10 mouse cellular contexts compared by ENCODE assay signal in the genomic region with DNA sequence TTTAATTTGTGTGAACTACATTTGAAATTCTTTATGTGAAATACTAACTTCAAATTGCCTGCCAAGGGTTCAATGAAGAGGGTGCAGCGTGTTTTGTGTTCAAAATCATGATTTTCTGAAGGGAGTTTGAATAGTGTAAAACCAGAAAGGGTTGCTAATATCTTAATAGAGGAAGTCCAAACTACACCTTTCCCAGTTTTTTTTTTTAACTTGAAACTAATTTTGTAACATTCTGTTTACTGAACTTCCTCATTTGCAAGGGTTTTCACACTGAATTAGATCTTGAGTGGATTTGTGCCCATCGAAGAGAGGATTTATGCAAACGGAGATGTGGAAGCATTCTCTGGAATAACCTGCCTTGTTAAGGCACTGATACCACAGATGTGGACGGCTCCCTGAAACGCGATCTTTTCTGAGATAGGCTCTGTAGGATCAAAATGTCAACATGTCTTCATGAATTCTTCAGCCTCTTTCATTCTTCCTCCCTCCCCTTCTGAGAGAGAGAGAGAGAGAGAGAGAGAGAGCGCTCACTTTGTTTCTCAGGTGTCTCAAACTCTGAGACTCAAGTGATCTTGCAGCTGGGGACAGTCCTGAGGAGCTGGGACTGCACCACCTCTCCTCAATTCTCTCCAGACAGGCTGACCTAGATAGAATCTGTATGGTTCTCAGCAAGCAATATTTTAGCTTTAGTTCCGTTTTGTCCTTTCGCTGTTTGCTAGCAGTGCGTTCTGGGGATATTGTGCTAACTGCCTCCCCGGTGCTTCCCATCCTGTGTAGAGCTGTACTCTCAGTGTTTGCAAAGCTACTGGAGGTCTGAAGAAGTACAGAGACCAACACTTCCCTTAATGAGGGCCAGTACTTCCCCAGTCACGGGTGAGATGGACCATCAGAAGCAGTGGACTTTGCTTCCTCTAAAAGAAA. TPM values are rescaled to one million over a fixed set of nuclear protein-coding genes. Genes with fewer than 3 reads are reported as not detected.
DNase-seq lines count a peak whose midpoint lies in the region; ATAC-seq and TF ChIP-seq lines count a peak whose summit lies in the region.
"Had no signal": no experiment of that assay in that cellular context is flagged by ENCODE, and none has a peak within 500 bp of the region (broad histone marks: within the 10 kb centered on the region; RNA-seq: fewer than 3 reads in every experiment).

A gene (plus strand): TSS at position 915 of the 921 bp plus-strand sequence.

- intact Hi-C loops in heart, postnatal 25 days (cut with DNase I) = no loop called here

- peak within 1 kb of the TSS; percentile 1; the same call in 1 of the 2 replicates for H3K9ac ChIP-seq in liver, postnatal 0 days (replicated peaks)
- no peak within 1 kb of the TSS for H3K9ac ChIP-seq in hindbrain, embryonic 16.5 days (ENCODE audit: low read depth, low read length)
- H3K9ac ChIP-seq: neural tube, embryonic 12.5 days had no signal

- no peaks in the 10 kb centered on the region for H3K36me3 ChIP-seq in liver, postnatal 0 days (replicated peaks; ENCODE audit: insufficient read depth, low read length)
- H3K36me3 ChIP-seq in hindbrain, embryonic 16.5 days (ENCODE audit: control insufficient read depth, insufficient read depth, low read length) = no peaks in the 10 kb centered on the region
- H3K36me3 ChIP-seq: neural tube, embryonic 12.5 days had no signal

- H3K4me3 ChIP-seq in liver, postnatal 0 days (ENCODE audit: low read depth, low read length) = peak within 1 kb of the TSS; percentile 25
- H3K4me3 ChIP-seq in hindbrain, embryonic 16.5 days (ENCODE audit: low read length) = no peak within 1 kb of the TSS
- H3K4me3 ChIP-seq: neural tube, embryonic 12.5 days had no signal

- H3K9me3 ChIP-seq in liver, postnatal 0 days (ENCODE audit: low read length) = no peaks in the 10 kb centered on the region
- H3K9me3 ChIP-seq in hindbrain, embryonic 16.5 days (ENCODE audit: control insufficient read depth, low read length) = no peaks in the 10 kb centered on the region
- H3K9me3 ChIP-seq: neural tube, embryonic 12.5 days had no signal

- 28% methylated on average over 12 of the region's 12 CpGs for WGBS in liver, postnatal 0 days (ENCODE audit: insufficient replicate concordance)
- 74% methylated on average over 12 of the region's 12 CpGs for WGBS in hindbrain, embryonic 16.5 days

- no peak for TF ChIP-seq CTCF in liver, postnatal 0 days (IDR thresholded peaks at IDR 0.05; ENCODE audit: low read depth)

- peak; percentile 55 for ATAC-seq in erythroid progenitor cell, adult 5-6 weeks (replicated peaks; ENCODE audit: low FRiP score, poor library complexity, severe bottlenecking)
- ATAC-seq in liver, postnatal 0 days = peak; percentile 78
- no peak for ATAC-seq in hindbrain, embryonic 16.5 days

- H3K4me1 ChIP-seq in liver, postnatal 0 days (ENCODE audit: insufficient read depth) = no peaks in the 10 kb centered on the region
- H3K4me1 ChIP-seq in hindbrain, embryonic 16.5 days (ENCODE audit: control insufficient read depth, insufficient read depth, low read depth, low read length) = no peaks in the 10 kb centered on the region
- H3K4me1 ChIP-seq: neural tube, embryonic 12.5 days had no signal

- no peak for TF ChIP-seq EP300 in liver, postnatal 0 days (IDR thresholded peaks at IDR 0.05; ENCODE audit: low read depth)

- no peaks in the 10 kb centered on the region for H3K27me3 ChIP-seq in liver, postnatal 0 days (ENCODE audit: insufficient read depth, low read length)
- no peaks in the 10 kb centered on the region for H3K27me3 ChIP-seq in hindbrain, embryonic 16.5 days (replicated peaks; ENCODE audit: control insufficient read depth, insufficient read depth, low read length)
- H3K27me3 ChIP-seq: neural tube, embryonic 12.5 days had no signal

- peak within 1 kb of the TSS; percentile 58 for H3K4me2 ChIP-seq in liver, postnatal 0 days (ENCODE audit: low read depth, low read length)
- no peak within 1 kb of the TSS for H3K4me2 ChIP-seq in hindbrain, embryonic 16.5 days (ENCODE audit: low read length)
- H3K4me2 ChIP-seq: neural tube, embryonic 12.5 days had no signal

- DNase-seq in heart, adult 11 months = peak; percentile 92
- DNase-seq in heart, postnatal 25 days (ENCODE audit: low spot score) = no peak
- peak; percentile 26 for DNase-seq in liver, postnatal 0 days
- peak; percentile 34 to 51 for DNase-seq in spleen, postnatal 10 days (ENCODE audit: low spot score in 2 of 2)
- no peak for DNase-seq in testis, postnatal 10 days (ENCODE audit: low spot score)
- no peak for DNase-seq in urinary bladder, adult 18-20 months (ENCODE audit: low spot score in 2 of 2)
- DNase-seq: cerebellum, postnatal 10 days had no signal

- H3K27ac ChIP-seq in liver, postnatal 0 days (ENCODE audit: low read depth) = peak within 1 kb of the TSS; percentile 91
- no peak within 1 kb of the TSS for H3K27ac ChIP-seq in hindbrain, embryonic 16.5 days (ENCODE audit: low read depth, low read length)
- H3K27ac ChIP-seq: neural tube, embryonic 12.5 days had no signal

RNA-seq across cellular contexts. Expression of the gene that starts here (rescaled TPM):
- total RNA-seq in heart, postnatal 25 days (2021) = 1 to 10 TPM in 1 of 2 experiments, under 1 TPM in 1; 0.61 to 1.1 TPM
- total RNA-seq in erythroid progenitor cell, adult 5-6 weeks (2015; ENCODE audit: low replicate concordance) = 19.7 and 32.1 TPM in 2 replicates
- 10.3 and 10.7 TPM in 2 replicates for total RNA-seq in erythroid progenitor cell, adult 5-6 weeks (2017; ENCODE audit: low replicate concordance)
- 3.0 and 3.6 TPM in 2 replicates for polyA plus RNA-seq in liver, postnatal 0 days (2015; fragmentation: Nextera tagmentation; extraction: Ambion mirVana)
- polyA plus RNA-seq in hindbrain, embryonic 16.5 days (2015; fragmentation: Nextera tagmentation; extraction: Ambion mirVana) = 0.43 and 0.59 TPM in 2 replicates

Comparison
In these comparisons a context has a peak if more than half of its experiments do, and no peak if none do; other contexts are left out.
1. RNA of the gene that starts here (total RNA-seq): 10.3 to 32.1 TPM in erythroid progenitor cell, adult 5-6 weeks; 0.61 to 1.1 TPM in heart, postnatal 25 days; every median in the first group is over 4 times any median in the second.
2. DNase-seq: peak in heart, adult 11 months (single experiment), liver, postnatal 0 days (single experiment) and spleen, postnatal 10 days (2 of 2); none in heart, postnatal 25 days (single experiment), testis, postnatal 10 days (single experiment) and urinary bladder, adult 18-20 months (0 of 2).